Mouse (Mus musculus) CH12.LX (cell line): ENCODE measurements at regions not wholly inside any gene's neighbourhood (a gene's known extent, or its start where the extent isn't known, plus 50 kb on each side); places are given as distances from the start of the nearest gene placed in this dataset.

Source experiments
- CHD2 ChIP-seq: IDR thresholded peaks from 2 replicates; pipeline ENCODE4 v1.6.1; 2011; ENCODE audit warnings: low read length, improper control_type of control experiment
- CTCF ChIP-seq, 2 experiments: IDR thresholded peaks in 1 of 2; conservative IDR thresholded peaks in 1 of 2; 2 replicates each; pipeline ENCODE4 v1.5.1; 2011 to 2012; ENCODE audit warnings: low read depth in 2 of 2, low read length in 2 of 2, improper control_type of control experiment in 1 of 2, inconsistent platforms in 1 of 2, mild to moderate bottlenecking in 1 of 2, moderate library complexity in 1 of 2
- ELF1 ChIP-seq: IDR thresholded peaks from 2 replicates; pipeline ENCODE4 v1.6.1; 2014; ENCODE audit warnings: low read depth, mild to moderate bottlenecking, inconsistent platforms, low read length, improper control_type of control experiment
- GABPA ChIP-seq: IDR thresholded peaks from 2 replicates; pipeline ENCODE4 v1.6.1; 2012; ENCODE audit warnings: low read depth, low read length, improper control_type of control experiment, inconsistent platforms; ENCODE audit not compliant: insufficient replicate concordance
- KAT2A ChIP-seq: IDR thresholded peaks from 2 replicates; pipeline ENCODE4 v1.6.1; 2012; ENCODE audit warnings: low read length, improper control_type of control experiment, inconsistent platforms; ENCODE audit not compliant: insufficient replicate concordance
- MAX ChIP-seq: IDR thresholded peaks from 2 replicates; pipeline ENCODE4 v1.6.1; 2011; ENCODE audit warnings: low read length, improper control_type of control experiment
- MEF2A ChIP-seq: IDR thresholded peaks from 2 replicates; pipeline ENCODE4 v1.6.1; 2014; ENCODE audit warnings: low read depth, mild to moderate bottlenecking, inconsistent platforms, low read length, improper control_type of control experiment, borderline replicate concordance
- MXI1 ChIP-seq: IDR thresholded peaks from 2 replicates; pipeline ENCODE4 v1.6.1; 2011; ENCODE audit warnings: mild to moderate bottlenecking, low read depth, low read length, improper control_type of control experiment
- POLR2A ChIP-seq: IDR thresholded peaks from 2 replicates; pipeline ENCODE4 v1.6.1; 2011; ENCODE audit warnings: low read depth, mild to moderate bottlenecking, improper control_type of control experiment, low read length
- POLR2AphosphoS2 ChIP-seq: IDR thresholded peaks from 2 replicates; pipeline ENCODE4 v1.6.1; 2011; ENCODE audit warnings: low read depth, low read length, improper control_type of control experiment
- TBP ChIP-seq: conservative IDR thresholded peaks from 2 replicates; pipeline ENCODE4 v1.6.1; 2011; ENCODE audit warnings: low read depth, low read length, improper control_type of control experiment
- USF1 ChIP-seq: IDR thresholded peaks from 2 replicates; pipeline ENCODE4 v1.6.1; 2014; ENCODE audit warnings: low read depth, mild to moderate bottlenecking, inconsistent platforms, low read length, improper control_type of control experiment
- USF2 ChIP-seq: conservative IDR thresholded peaks from 2 replicates; pipeline ENCODE4 v1.6.1; 2011; ENCODE audit warnings: low read depth, low read length, improper control_type of control experiment
- ZNF384 ChIP-seq: IDR thresholded peaks from 2 replicates; pipeline ENCODE4 v1.6.1; 2012; ENCODE audit warnings: low read depth, low read length, improper control_type of control experiment, inconsistent platforms

DNA sequence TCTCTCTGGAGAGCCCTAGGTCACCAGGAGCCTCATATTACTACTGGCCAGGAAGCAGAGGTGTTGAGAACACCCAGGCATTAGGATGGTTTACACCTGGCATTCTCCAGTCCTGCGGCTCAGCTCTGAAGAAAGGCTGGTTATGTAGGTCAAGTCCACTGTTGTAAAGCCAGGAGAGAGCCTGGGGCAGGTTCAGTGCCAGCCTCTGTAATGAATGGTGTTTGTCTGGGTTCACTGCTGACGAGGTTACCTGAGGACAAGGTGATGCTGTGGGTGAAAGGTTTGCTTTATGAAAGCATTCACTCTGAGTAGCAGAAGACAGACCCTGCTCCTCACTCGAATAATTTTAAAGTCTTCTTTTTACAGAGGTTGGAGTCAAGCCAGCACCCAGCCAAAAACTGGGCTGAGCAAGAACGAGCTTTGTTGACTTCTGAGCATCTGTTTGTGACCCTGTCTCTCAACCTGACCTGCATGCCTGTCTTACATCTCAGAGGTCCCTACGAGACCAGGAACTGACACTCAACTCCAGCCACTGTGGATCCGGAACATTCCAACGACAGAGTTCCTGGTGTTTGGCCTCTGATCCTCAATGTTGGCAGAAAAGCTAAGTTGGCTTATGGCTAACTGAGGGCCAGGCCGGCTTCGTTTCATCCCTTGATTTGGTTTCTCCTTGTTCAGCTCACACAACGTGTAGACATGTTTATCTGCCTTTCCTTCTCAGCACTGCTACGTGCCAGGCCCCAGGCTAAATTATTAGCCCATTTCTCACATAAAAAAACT is 327.0 kb downstream of the Zfp706 start:
- TF ChIP-seq CHD2 (no peak), POLR2A (no peak), CTCF (conservative IDR thresholded peaks at IDR 0.05 in 1 of 2, IDR thresholded peaks at IDR 0.05 in 1 of 2; ENCODE audit: low read depth in 2 of 2, low read length in 2 of 2) (no peak), TBP (no peak), USF1 (no peak), ZNF384 (no peak), MEF2A (no peak), MXI1 (no peak), MAX (no peak), ELF1 (no peak), GABPA (no peak), POLR2AphosphoS2 (no peak), KAT2A (no peak), USF2 (no peak)
